In the genomic region with DNA sequence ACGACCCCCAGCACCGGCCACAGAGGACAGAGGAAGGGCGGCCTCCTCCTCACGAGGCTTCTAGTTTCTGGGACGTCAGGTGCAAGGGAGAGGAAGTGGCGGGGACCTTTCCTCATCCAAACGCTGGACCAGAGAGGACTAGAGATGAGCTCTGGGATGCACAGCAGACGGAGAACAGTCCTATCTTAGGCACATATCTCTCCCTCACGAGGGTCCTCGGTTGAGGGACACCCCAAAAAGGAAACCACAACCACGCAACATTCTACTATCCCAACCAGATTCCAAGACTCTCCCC, we compare ENCODE assay signal across 9 mouse cellular contexts. TPM values are rescaled to one million over a fixed set of nuclear protein-coding genes. Genes with fewer than 3 reads are reported as not detected.
A peak's percentile ranks its signal among the peaks of the same experiment; 100 is the strongest.
DNase-seq lines count a peak whose midpoint lies in the region; ATAC-seq and TF ChIP-seq lines count a peak whose summit lies in the region.
"Had no signal": no experiment of that assay in that cellular context is flagged by ENCODE, and none has a peak within 500 bp of the region (broad histone marks: within the 10 kb centered on the region; RNA-seq: fewer than 3 reads in every experiment).

No protein-coding gene starts in this region.

- no peak for ATAC-seq in CD4-positive, CD25-positive, alpha-beta regulatory T cell, adult 4 months
- no peak for ATAC-seq in megakaryocyte, adult 5-6 weeks (ENCODE audit: poor library complexity, severe bottlenecking)
- no peak for ATAC-seq in liver, embryonic 14.5 days (ENCODE audit: insufficient read depth)
- no peak for ATAC-seq in stomach, embryonic 16.5 days (ENCODE audit: insufficient read depth, low FRiP score)

- TF ChIP-seq EP300 in liver, embryonic 14.5 days (IDR thresholded peaks at IDR 0.05; ENCODE audit: low read depth): no peak

- under 1% methylated on average over 11 of the region's 11 CpGs for WGBS in liver, embryonic 14.5 days (ENCODE audit: insufficient replicate concordance)
- WGBS in stomach, embryonic 16.5 days: 4% methylated on average over 11 of the region's 11 CpGs

- peaks cover 5% of the 10 kb centered on the region for H3K9me3 ChIP-seq in megakaryocyte, embryonic 14.5 days
- H3K9me3 ChIP-seq in liver, embryonic 14.5 days (ENCODE audit: control insufficient read depth, low read length): no peaks in the 10 kb centered on the region; the same call in 1 of the 2 replicates
- peaks cover 7% of the 10 kb centered on the region; the same call in 1 of the 2 replicates for H3K9me3 ChIP-seq in stomach, embryonic 16.5 days (replicated peaks; ENCODE audit: control insufficient read depth, low read length)

- H3K9ac ChIP-seq in liver, embryonic 14.5 days (replicated peaks): no peak overlapping the region
- peak overlapping the region; percentile 82 for H3K9ac ChIP-seq in stomach, embryonic 16.5 days (ENCODE audit: low read length)

- H3K27ac ChIP-seq in liver, embryonic 14.5 days: no peak overlapping the region
- no peak overlapping the region for H3K27ac ChIP-seq in stomach, embryonic 16.5 days (ENCODE audit: low read length)

- H3K4me3 ChIP-seq in megakaryocyte, embryonic 14.5 days (replicated peaks): peak overlapping the region; percentile 95
- H3K4me3 ChIP-seq in liver, embryonic 14.5 days (ENCODE audit: insufficient read depth in 1 of 2, low read depth in 2 of 2, low read length in 2 of 2): no peak overlapping the region
- peak overlapping the region; percentile 62 for H3K4me3 ChIP-seq in stomach, embryonic 16.5 days (replicated peaks; ENCODE audit: low read length)

- no peak for TF ChIP-seq CTCF in liver, embryonic 14.5 days (IDR thresholded peaks at IDR 0.05; ENCODE audit: low read depth)

- peak overlapping the region; percentile 56 for H3K4me2 ChIP-seq in liver, embryonic 14.5 days (ENCODE audit: low read depth)
- peak overlapping the region; percentile 96 for H3K4me2 ChIP-seq in stomach, embryonic 16.5 days (ENCODE audit: low read depth, low read length)

- DNase-seq in CD4-positive, CD25-positive, alpha-beta regulatory T cell, adult 2 months (ENCODE audit: low read depth, low spot score): peak; percentile 35
- no peak for DNase-seq in liver, embryonic 14.5 days (ENCODE audit: low read depth in 3 of 3, low spot score in 3 of 3)
- DNase-seq in urinary bladder, postnatal 10 days (ENCODE audit: low spot score): no peak
- DNase-seq in kidney, adult 9 months: no peak

- H3K4me1 ChIP-seq in megakaryocyte, embryonic 14.5 days: peaks cover 91% of the 10 kb centered on the region
- H3K4me1 ChIP-seq in liver, embryonic 14.5 days (replicated peaks; ENCODE audit: control insufficient read depth in 2 of 2, insufficient read depth in 2 of 2, low read length in 1 of 2): no peaks in the 10 kb centered on the region; a peak in 1 of 4 replicates
- H3K4me1 ChIP-seq in stomach, embryonic 16.5 days (ENCODE audit: control insufficient read depth, insufficient read depth, low read length): peaks cover 62% of the 10 kb centered on the region

- peaks cover 1% of the 10 kb centered on the region for H3K36me3 ChIP-seq in megakaryocyte, embryonic 14.5 days (replicated peaks; ENCODE audit: low read length)
- H3K36me3 ChIP-seq in liver, embryonic 14.5 days (replicated peaks; ENCODE audit: control insufficient read depth, insufficient read depth, low read depth): no peaks in the 10 kb centered on the region
- no peaks in the 10 kb centered on the region for H3K36me3 ChIP-seq in stomach, embryonic 16.5 days (ENCODE audit: control insufficient read depth, insufficient read depth, low read length)

- H3K27me3 ChIP-seq in megakaryocyte, embryonic 14.5 days (replicated peaks): peaks cover 94% of the 10 kb centered on the region
- peaks cover 79% of the 10 kb centered on the region for H3K27me3 ChIP-seq in liver, embryonic 14.5 days (ENCODE audit: control insufficient read depth, insufficient read depth, low read length)
- H3K27me3 ChIP-seq in stomach, embryonic 16.5 days (ENCODE audit: control insufficient read depth, insufficient read depth, low read length): peaks cover 25% of the 10 kb centered on the region

RNA-seq across cellular contexts. Expression of gene Ptprs, which starts 2.7 kb away (rescaled TPM):
- 1 to 10 TPM; 5.5 to 8.9 TPM for polyA plus RNA-seq in CD4-positive, CD25-positive, alpha-beta regulatory T cell, adult 4 months (2017; shearing (Covaris generic))
- 24.6 and 26.9 TPM in 2 replicates for polyA plus RNA-seq in megakaryocyte, embryonic 14.5 days (2012; ENCODE audit: insufficient read depth, low replicate concordance)
- 18.1 and 18.6 TPM in 2 replicates for total RNA-seq in megakaryocyte, adult 5-6 weeks (2015)
- 17.3 and 52.6 TPM in 2 replicates for total RNA-seq in megakaryocyte, adult 5-6 weeks (2017)
- 17.7 and 18.8 TPM in 2 replicates for polyA plus RNA-seq in liver, embryonic 14.5 days (2012; rRNA removed)
- 3.8 and 4.6 TPM in 2 replicates for polyA plus RNA-seq in liver, embryonic 14.5 days (2014; fragmentation: Nextera tagmentation; extraction: Ambion mirVana)
- polyA plus RNA-seq in stomach, embryonic 16.5 days (2015; fragmentation: Nextera tagmentation; extraction: Ambion mirVana): 58.5 and 61.9 TPM in 2 replicates

RNA-seq across cellular contexts. Expression of gene Znrf4, which starts 38.7 kb away (rescaled TPM):
- polyA plus RNA-seq in CD4-positive, CD25-positive, alpha-beta regulatory T cell, adult 4 months (2017; shearing (Covaris generic)): not detected
- 0.22 TPM in 1 of 2 replicates, not detected in the other for polyA plus RNA-seq in megakaryocyte, embryonic 14.5 days (2012; ENCODE audit: insufficient read depth, low replicate concordance)
- not detected in 2 replicates for total RNA-seq in megakaryocyte, adult 5-6 weeks (2015)
- total RNA-seq in megakaryocyte, adult 5-6 weeks (2017): not detected in 2 replicates
- polyA plus RNA-seq in liver, embryonic 14.5 days (2012; rRNA removed): not detected in 2 replicates
- not detected in 2 replicates for polyA plus RNA-seq in liver, embryonic 14.5 days (2014; fragmentation: Nextera tagmentation; extraction: Ambion mirVana)
- not detected in 2 replicates for polyA plus RNA-seq in stomach, embryonic 16.5 days (2015; fragmentation: Nextera tagmentation; extraction: Ambion mirVana)
- total RNA-seq: adrenal gland, postnatal 25 days had no signal

Comparison
In these comparisons a context has a peak if more than half of its experiments do, and no peak if none do; other contexts are left out.
1. H3K4me3 ChIP-seq: peak in megakaryocyte, embryonic 14.5 days (single experiment) and stomach, embryonic 16.5 days (single experiment); none in liver, embryonic 14.5 days (0 of 2).